Mouse (Mus musculus): ENCODE measurements around the gene Snx18. TPM values are rescaled to one million over a fixed set of nuclear protein-coding genes. Genes with fewer than 3 reads are reported as not detected.

Gene Snx18
- total and polyA plus RNA-seq, 3 experiments: 6.4 to 12.6 (median 9.1) TPM

GRCm38 (mm10) chr13:113610732-113611500, 7.4 kb downstream of the Snx18 start:
- dilution Hi-C loops (cut with MboI; ENCODE audit: extremely low pct_ligation_motif_present, extremely low pct_unique_long_range_greater_than_20kb, low sequenced_read_pairs): no loop called here
- peak; percentile 39 for DNase-seq (ENCODE audit: extremely low read depth)
- TF ChIP-seq USF2 (conservative IDR thresholded peaks at IDR 0.05; ENCODE audit: low read depth, low read length) (peak; percentile 42), USF1 (IDR thresholded peaks at IDR 0.05; ENCODE audit: low read depth, low read length) (peak; percentile 38), CHD2 (IDR thresholded peaks at IDR 0.05; ENCODE audit: low read length) (0 out of 2 replicates have a peak, but pooled peaks have one; percentile 10), ELF1 (IDR thresholded peaks at IDR 0.05; ENCODE audit: low read depth, low read length) (peak; percentile 23; the same call in 1 of the 2 replicates), TCF12 (IDR thresholded peaks at IDR 0.05; ENCODE audit: low read depth, low read length) (no peak), RAD21 (IDR thresholded peaks at IDR 0.05; ENCODE audit: low read depth, low read length) (no peak)
- Histone ChIP-seq H3K27ac (ENCODE audit: insufficient read depth, low read depth) (no peak overlapping the region), H3K36me3 (replicated peaks in 1 of 2; ENCODE audit: control insufficient read depth in 1 of 2, insufficient read depth in 1 of 2, low read length in 1 of 2) (peaks cover 0 to 43% of the 10 kb centered on the region in 2 experiments), H3K4me3 (replicated peaks in 1 of 3; ENCODE audit: low read depth in 2 of 3, low read length in 2 of 3, poor library complexity in 1 of 3) (no peak overlapping the region), H3K4me2 (ENCODE audit: insufficient read depth, low read depth, poor library complexity, severe bottlenecking) (peak overlapping the region; percentile 43), H3K4me1 (ENCODE audit: control insufficient read depth in 1 of 2, insufficient read depth in 2 of 2) (peaks cover 26 to 87% of the 10 kb centered on the region in 2 experiments), H3K9me3 (replicated peaks; ENCODE audit: low read length) (peaks cover 3% of the 10 kb centered on the region), H3K27me3 (replicated peaks) (no peaks in the 10 kb centered on the region), H3K79me2 (replicated peaks; ENCODE audit: control insufficient read depth, extremely low read depth, insufficient read depth, poor library complexity, severe bottlenecking) (peaks cover 14% of the 10 kb centered on the region), H3K9ac (ENCODE audit: insufficient read depth, low read depth) (peak overlapping the region; percentile 22; the same call in 1 of the 2 replicates)
- in situ Hi-C loops (cut with MboI; ENCODE audit: low pct_ligation_motif_present, low pct_unique_long_range_greater_than_20kb, low sequenced_read_pairs): loop anchor here (10.0 kb wide), 1 partner anchor 266 kb away; no protein-coding TSS in a partner anchor

GRCm38 (mm10) chr13:113609429-113609828, 8.9 kb downstream of the Snx18 start:
- dilution Hi-C loops (cut with MboI; ENCODE audit: extremely low pct_ligation_motif_present, extremely low pct_unique_long_range_greater_than_20kb, low sequenced_read_pairs): no loop called here
- H3K4me1 ChIP-seq (ENCODE audit: control insufficient read depth in 1 of 2, insufficient read depth in 2 of 2): peaks cover 26 to 91% of the 10 kb centered on the region in 2 experiments
- no peak overlapping the region for H3K9ac ChIP-seq (ENCODE audit: insufficient read depth, low read depth)
- H3K79me2 ChIP-seq (replicated peaks; ENCODE audit: control insufficient read depth, extremely low read depth, insufficient read depth, poor library complexity, severe bottlenecking): peaks cover 11% of the 10 kb centered on the region
- no peak overlapping the region for H3K4me2 ChIP-seq (ENCODE audit: insufficient read depth, low read depth, poor library complexity, severe bottlenecking)
- in situ Hi-C loops (cut with MboI; ENCODE audit: low pct_ligation_motif_present, low pct_unique_long_range_greater_than_20kb, low sequenced_read_pairs): no loop called here
- no peak for DNase-seq (ENCODE audit: extremely low read depth)
- H3K4me3 ChIP-seq (replicated peaks in 1 of 3; ENCODE audit: low read depth in 2 of 3, low read length in 2 of 3, poor library complexity in 1 of 3): no peak overlapping the region
- no peak for TF ChIP-seq JUN (IDR thresholded peaks at IDR 0.05; ENCODE audit: insufficient read depth, low read depth, low read length)
- no peak for TF ChIP-seq RCOR1 (conservative IDR thresholded peaks at IDR 0.05; ENCODE audit: low read depth, low read length)
- TF ChIP-seq JUND (conservative IDR thresholded peaks at IDR 0.05; ENCODE audit: low read depth, low read length): no peak
- no peak for TF ChIP-seq ZKSCAN1 (IDR thresholded peaks at IDR 0.05; ENCODE audit: borderline replicate concordance, low read depth, low read length)
- TF ChIP-seq HCFC1 (IDR thresholded peaks at IDR 0.05; ENCODE audit: low read depth, low read length): no peak
- no peak for TF ChIP-seq BHLHE40 (IDR thresholded peaks at IDR 0.05; ENCODE audit: low read depth, low read length)
- no peak for TF ChIP-seq NELFE (IDR thresholded peaks at IDR 0.05; ENCODE audit: low read depth, low read length)
- TF ChIP-seq MAX (IDR thresholded peaks at IDR 0.05; ENCODE audit: low read length): no peak
- TF ChIP-seq E2F4 (IDR thresholded peaks at IDR 0.05; ENCODE audit: insufficient replicate concordance, low read depth, low read length): no peak
- no peak for TF ChIP-seq ELF1 (IDR thresholded peaks at IDR 0.05; ENCODE audit: low read depth, low read length)
- TF ChIP-seq PAX5 (IDR thresholded peaks at IDR 0.05; ENCODE audit: low read length): no peak
- TF ChIP-seq MXI1 (IDR thresholded peaks at IDR 0.05; ENCODE audit: low read depth, low read length): no peak
- no peak for TF ChIP-seq TCF12 (IDR thresholded peaks at IDR 0.05; ENCODE audit: low read depth, low read length)
- TF ChIP-seq ZC3H11A (IDR thresholded peaks at IDR 0.05; ENCODE audit: low read depth, low read length): no peak
- no peak for TF ChIP-seq MYC (IDR thresholded peaks at IDR 0.05; ENCODE audit: low read depth, low read length)
- no peak for TF ChIP-seq GABPA (IDR thresholded peaks at IDR 0.05; ENCODE audit: insufficient replicate concordance, low read depth, low read length)
- TF ChIP-seq CTCF (conservative IDR thresholded peaks at IDR 0.05 in 1 of 2, IDR thresholded peaks at IDR 0.05 in 1 of 2; ENCODE audit: low read depth in 2 of 2, low read length in 2 of 2): no peak
- no peak for TF ChIP-seq MAZ (IDR thresholded peaks at IDR 0.05; ENCODE audit: low read depth, low read length)
- H3K36me3 ChIP-seq (replicated peaks in 1 of 2; ENCODE audit: control insufficient read depth in 1 of 2, insufficient read depth in 1 of 2, low read length in 1 of 2): peaks cover 0 to 52% of the 10 kb centered on the region in 2 experiments
- no peaks in the 10 kb centered on the region for H3K27me3 ChIP-seq (replicated peaks)
- no peak overlapping the region for H3K27ac ChIP-seq (ENCODE audit: insufficient read depth, low read depth)
- H3K9me3 ChIP-seq (replicated peaks; ENCODE audit: low read length): peaks cover 7% of the 10 kb centered on the region

Measured in CH12.LX (cell line).